Mouse (Mus musculus): Measurements from ENCODE around the gene Trim8. TPM values are rescaled to one million over a fixed set of nuclear protein-coding genes. Genes with fewer than 3 reads are reported as not detected.

Gene Trim8
- polyA plus RNA-seq, 1 experiment from 2014 or later, result 28.0 TPM

GRCm38 (mm10) chr19:46509202-46509601, 7.7 kb downstream of the Trim8 start:
- WGBS, result 70% methylated on average over 3 of the region's 3 CpGs
- no peak overlapping the region for H3K4me2 ChIP-seq (replicated peaks)
- peaks cover 27% of the 10 kb centered on the region for H3K36me3 ChIP-seq
- peaks cover 71% of the 10 kb centered on the region for H3K4me1 ChIP-seq
- no peaks in the 10 kb centered on the region for H3K9me3 ChIP-seq
- ATAC-seq (replicated peaks), result no peak
- H3K4me3 ChIP-seq, result no peak overlapping the region
- H3K27me3 ChIP-seq, result no peaks in the 10 kb centered on the region
- H3K9ac ChIP-seq (replicated peaks), result no peak overlapping the region
- H3K27ac ChIP-seq (replicated peaks), result no peak overlapping the region

DNA sequence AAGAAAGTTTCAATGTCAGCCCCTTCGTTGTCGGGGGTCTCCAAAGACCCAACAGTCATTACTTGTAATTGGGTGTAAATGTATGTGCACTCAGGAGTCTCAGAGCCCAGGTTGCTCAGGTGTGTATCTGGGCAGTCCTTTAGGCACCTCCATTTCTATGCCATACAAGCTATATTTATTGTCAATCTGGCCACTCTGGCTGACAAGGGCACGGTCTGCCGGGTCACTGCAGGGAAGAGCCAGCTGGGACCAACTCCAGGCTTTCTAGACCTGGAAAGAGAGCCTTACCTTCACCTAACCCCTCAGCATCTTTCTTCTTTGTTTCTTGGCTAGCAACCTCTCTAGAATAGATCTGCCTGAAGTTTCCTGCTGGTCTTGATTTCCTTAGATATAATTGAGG, 8.2 kb downstream of the Trim8 start:
- H3K4me1 ChIP-seq, result peaks cover 65% of the 10 kb centered on the region
- peaks cover 33% of the 10 kb centered on the region for H3K36me3 ChIP-seq
- no peaks in the 10 kb centered on the region for H3K27me3 ChIP-seq
- ATAC-seq (replicated peaks), result no peak
- H3K9ac ChIP-seq (replicated peaks), result no peak overlapping the region
- no peaks in the 10 kb centered on the region for H3K9me3 ChIP-seq
- H3K4me2 ChIP-seq (replicated peaks), result no peak overlapping the region
- WGBS, result 86% methylated on average over 4 of the region's 4 CpGs
- H3K27ac ChIP-seq (replicated peaks), result no peak overlapping the region
- no peak overlapping the region for H3K4me3 ChIP-seq

DNA sequence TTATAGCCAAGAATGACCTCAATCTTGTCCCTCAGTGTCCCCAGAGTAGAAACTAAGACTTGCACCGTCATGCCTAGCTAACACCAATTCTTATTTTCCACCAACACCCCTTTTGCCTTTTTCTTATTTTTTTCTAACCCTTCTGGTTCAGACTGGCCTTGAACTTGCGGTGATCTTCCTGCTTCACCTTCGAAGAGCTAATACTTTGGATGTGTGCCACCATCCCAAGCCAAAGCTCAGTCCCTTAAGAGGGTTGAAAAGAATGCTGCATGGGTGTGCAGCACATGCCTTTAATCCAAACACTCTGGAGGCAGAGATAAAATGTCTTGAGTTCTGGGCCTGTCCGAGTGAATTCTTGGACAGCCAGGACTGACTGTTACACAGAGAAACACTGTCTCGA, 8.9 kb downstream of the Trim8 start:
- ATAC-seq (replicated peaks), result no peak
- Histone ChIP-seq H3K4me1 (peaks cover 59% of the 10 kb centered on the region), H3K27me3 (no peaks in the 10 kb centered on the region), H3K4me3 (no peak overlapping the region), H3K9me3 (no peaks in the 10 kb centered on the region), H3K27ac (replicated peaks) (no peak overlapping the region), H3K4me2 (replicated peaks) (no peak overlapping the region), H3K36me3 (peaks cover 38% of the 10 kb centered on the region), H3K9ac (replicated peaks) (no peak overlapping the region)
- 87% methylated on average over 5 of the region's 5 CpGs for WGBS

DNA sequence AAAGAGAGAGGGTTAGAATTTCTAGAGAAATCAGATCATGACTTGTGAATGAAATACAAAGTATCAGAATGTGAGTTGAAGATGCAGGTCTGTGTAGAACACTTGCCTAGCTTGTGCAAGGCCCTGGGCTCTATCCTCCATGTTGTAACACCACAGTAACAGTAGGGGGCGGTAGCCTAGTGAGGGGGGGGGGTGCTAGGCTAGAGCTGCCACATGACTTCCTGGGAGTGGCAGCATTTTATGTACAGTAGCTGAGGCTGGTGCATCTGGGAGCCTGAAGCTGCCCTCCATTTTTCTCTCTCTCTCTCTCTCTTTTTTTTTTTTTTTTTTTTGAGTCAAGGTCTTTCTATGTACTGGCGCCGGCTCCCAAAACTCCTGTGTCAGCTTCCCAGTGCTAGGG, 9.3 kb downstream of the Trim8 start:
- Histone ChIP-seq H3K4me2 (replicated peaks) (no peak overlapping the region), H3K9ac (replicated peaks) (no peak overlapping the region), H3K27me3 (no peaks in the 10 kb centered on the region), H3K4me3 (no peak overlapping the region), H3K36me3 (peaks cover 42% of the 10 kb centered on the region), H3K27ac (replicated peaks) (peak overlapping the region; percentile 28; the same call in 1 of the 2 replicates), H3K4me1 (peaks cover 54% of the 10 kb centered on the region), H3K9me3 (no peaks in the 10 kb centered on the region)
- ATAC-seq (replicated peaks), result no peak
- 72% methylated on average over 3 of the region's 3 CpGs for WGBS

- Histone ChIP-seq H3K4me2 (replicated peaks) (no peak overlapping the region), H3K9ac (replicated peaks) (no peak overlapping the region), H3K9me3 (no peaks in the 10 kb centered on the region), H3K36me3 (peaks cover 44% of the 10 kb centered on the region), H3K4me3 (no peak overlapping the region), H3K27ac (replicated peaks) (peak overlapping the region; percentile 28; the same call in 1 of the 2 replicates), H3K27me3 (no peaks in the 10 kb centered on the region), H3K4me1 (peaks cover 50% of the 10 kb centered on the region)
- ATAC-seq (replicated peaks), result no peak
- WGBS, result 85% methylated on average over 10 of the region's 10 CpGs
Measured at GRCm38 (mm10) chr19:46511263-46511662, 9.8 kb downstream of the Trim8 start.

- no peak overlapping the region for H3K27ac ChIP-seq (replicated peaks)
- H3K27me3 ChIP-seq, result no peaks in the 10 kb centered on the region
- ATAC-seq (replicated peaks), result no peak
- 88% methylated on average over 12 of the region's 12 CpGs for WGBS
- peaks cover 50% of the 10 kb centered on the region for H3K36me3 ChIP-seq
- no peak overlapping the region for H3K4me3 ChIP-seq
- H3K9ac ChIP-seq (replicated peaks), result no peak overlapping the region
- no peaks in the 10 kb centered on the region for H3K9me3 ChIP-seq
- peaks cover 32% of the 10 kb centered on the region for H3K4me1 ChIP-seq
- no peak overlapping the region for H3K4me2 ChIP-seq (replicated peaks)
Measured at GRCm38 (mm10) chr19:46514387-46514786, 12.9 kb downstream of the Trim8 start.

- H3K4me2 ChIP-seq (replicated peaks), result no peak overlapping the region
- H3K27me3 ChIP-seq, result no peaks in the 10 kb centered on the region
- no peak overlapping the region for H3K27ac ChIP-seq (replicated peaks)
- no peak overlapping the region for H3K4me3 ChIP-seq
- peaks cover 50% of the 10 kb centered on the region for H3K36me3 ChIP-seq
- 92% methylated on average over 24 of the region's 24 CpGs for WGBS
- no peak overlapping the region for H3K9ac ChIP-seq (replicated peaks)
- no peaks in the 10 kb centered on the region for H3K9me3 ChIP-seq
- H3K4me1 ChIP-seq, result peaks cover 22% of the 10 kb centered on the region
- ATAC-seq (replicated peaks), result no peak
Measured at GRCm38 (mm10) chr19:46515287-46515821, 13.9 kb downstream of the Trim8 start.

GRCm38 (mm10) chr19:46516667-46517528, 15.4 kb downstream of the Trim8 start:
- H3K27ac ChIP-seq (replicated peaks), result peak overlapping the region; percentile 28
- H3K36me3 ChIP-seq, result peaks cover 44% of the 10 kb centered on the region
- H3K4me1 ChIP-seq, result peaks cover 13% of the 10 kb centered on the region
- no peak overlapping the region for H3K4me3 ChIP-seq
- H3K9me3 ChIP-seq, result no peaks in the 10 kb centered on the region
- H3K27me3 ChIP-seq, result no peaks in the 10 kb centered on the region
- no peak overlapping the region for H3K9ac ChIP-seq (replicated peaks)
- ATAC-seq (replicated peaks), result no peak
- WGBS, result 54% methylated on average over 3 of the region's 3 CpGs
- H3K4me2 ChIP-seq (replicated peaks), result no peak overlapping the region

DNA sequence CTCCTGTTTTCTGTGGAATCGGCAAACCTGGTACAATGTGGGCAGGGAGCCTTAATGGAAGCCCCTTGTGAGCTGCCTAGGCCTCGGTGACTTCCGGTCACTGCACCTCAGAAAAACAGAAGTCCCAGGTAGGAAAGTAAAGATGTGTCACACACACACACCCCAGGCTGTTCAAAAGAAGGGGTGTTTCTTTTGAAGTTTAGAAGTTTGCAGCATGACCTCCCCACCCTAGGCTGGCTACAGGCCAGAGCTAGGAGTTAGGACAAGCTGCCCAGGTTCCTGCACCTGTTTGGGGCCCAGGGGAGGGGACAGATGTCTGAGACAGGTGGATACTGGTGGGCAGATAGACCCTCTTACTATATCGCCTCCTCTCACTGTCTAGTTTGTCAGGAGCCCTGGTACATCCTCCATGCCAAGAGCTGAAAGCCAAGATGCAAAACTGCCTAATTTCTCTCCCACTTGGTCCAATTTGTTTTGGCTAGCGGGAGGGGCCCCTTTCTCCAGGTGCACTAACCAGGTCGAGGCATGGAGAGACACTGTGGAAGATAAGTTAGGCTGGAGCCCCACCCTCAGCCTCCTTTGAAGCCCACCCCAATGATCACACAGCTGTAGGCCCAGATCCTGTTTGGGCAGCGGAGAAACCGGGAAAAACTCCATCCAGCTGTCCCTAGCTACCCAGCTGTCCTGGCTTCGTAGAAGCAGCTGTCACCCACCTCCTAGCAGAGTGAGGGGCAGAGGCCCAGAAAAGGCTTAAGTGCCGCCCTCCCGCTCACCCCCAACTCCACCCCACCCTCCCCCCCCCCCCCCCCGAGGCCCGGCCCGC, 16.2 kb downstream of the Trim8 start:
- Histone ChIP-seq H3K4me3 (no peak overlapping the region), H3K4me1 (peaks cover 18% of the 10 kb centered on the region), H3K27ac (replicated peaks) (peak overlapping the region; percentile 28), H3K36me3 (peaks cover 36% of the 10 kb centered on the region), H3K9ac (replicated peaks) (no peak overlapping the region), H3K4me2 (replicated peaks) (no peak overlapping the region), H3K27me3 (no peaks in the 10 kb centered on the region), H3K9me3 (no peaks in the 10 kb centered on the region)
- 37% methylated on average over 10 of the region's 14 CpGs for WGBS
- peak; percentile 38; the same call in 1 of the 2 replicates for ATAC-seq (replicated peaks)

- H3K4me3 ChIP-seq, result no peak overlapping the region
- no peaks in the 10 kb centered on the region for H3K27me3 ChIP-seq
- ATAC-seq (replicated peaks), result peak; percentile 44
- H3K27ac ChIP-seq (replicated peaks), result peak overlapping the region; percentile 28; the same call in 1 of the 2 replicates
- H3K36me3 ChIP-seq, result peaks cover 29% of the 10 kb centered on the region
- H3K9ac ChIP-seq (replicated peaks), result 0 out of 2 replicates have a peak overlapping the region, but pooled peaks have one; percentile 19
- peaks cover 22% of the 10 kb centered on the region for H3K4me1 ChIP-seq
- WGBS, result 1% methylated on average over 13 of the region's 13 CpGs
- no peaks in the 10 kb centered on the region for H3K9me3 ChIP-seq
- H3K4me2 ChIP-seq (replicated peaks), result peak overlapping the region; percentile 27
Measured at GRCm38 (mm10) chr19:46518352-46518787, 16.9 kb downstream of the Trim8 start.

GRCm38 (mm10) chr19:46518828-46519621, 17.5 kb downstream of the Trim8 start:
- WGBS, result 19% methylated on average over 5 of the region's 5 CpGs
- H3K9me3 ChIP-seq, result no peaks in the 10 kb centered on the region
- H3K27ac ChIP-seq (replicated peaks), result peak overlapping the region; percentile 28; the same call in 1 of the 2 replicates
- peak overlapping the region; percentile 27; the same call in 1 of the 2 replicates for H3K4me2 ChIP-seq (replicated peaks)
- H3K9ac ChIP-seq (replicated peaks), result no peak overlapping the region
- peaks cover 24% of the 10 kb centered on the region for H3K36me3 ChIP-seq
- no peak for ATAC-seq (replicated peaks)
- peaks cover 29% of the 10 kb centered on the region for H3K4me1 ChIP-seq
- no peak overlapping the region for H3K4me3 ChIP-seq
- no peaks in the 10 kb centered on the region for H3K27me3 ChIP-seq

Data from forebrain, embryonic 15.5 days (tissue).